Mouse (Mus musculus) limb, embryonic 12.5 days (tissue): Measurements from ENCODE around the gene Atg10. TPM values are rescaled to one million over a fixed set of nuclear protein-coding genes. Genes with fewer than 3 reads are reported as not detected.
A peak's percentile ranks its signal among the peaks of the same experiment; 100 is the strongest.

Experiments
- ATAC-seq: fragments of 200-750 bp; cut with Nextera tagmentation; 2 replicates; pipeline ENCODE4 v1.8.0; 2017; ENCODE audit warnings: low read depth, moderate TSS enrichment; ENCODE audit not compliant: insufficient number of reproducible peaks, insufficient read depth, low FRiP score, low TSS enrichment
- H3K27ac ChIP-seq: fragments of 300-500 bp; sonication (generic); 2 replicates; pipeline ENCODE4 v1.5.1; 2016; ENCODE audit warnings: mild to moderate bottlenecking, moderate library complexity
- H3K27me3 ChIP-seq: fragments of 300-500 bp; sonication (generic); 2 replicates; pipeline ENCODE4 v1.6.1; 2016; ENCODE audit warnings: mild to moderate bottlenecking, moderate library complexity
- H3K36me3 ChIP-seq: fragments of 300-500 bp; sonication (generic); 2 replicates; pipeline ENCODE4 v1.6.1; 2016; ENCODE audit warnings: mild to moderate bottlenecking, moderate library complexity
- H3K4me1 ChIP-seq: fragments of 300-500 bp; sonication (generic); replicated peaks from 2 replicates; pipeline ENCODE4 v1.6.1; 2016
- H3K4me2 ChIP-seq: fragments of 300-500 bp; sonication (generic); 2 replicates; pipeline ENCODE4 v1.6.1; 2016; ENCODE audit warnings: mild to moderate bottlenecking, moderate library complexity
- H3K4me3 ChIP-seq: fragments of 300-500 bp; sonication (generic); replicated peaks from 2 replicates; pipeline ENCODE4 v1.5.1; 2016; ENCODE audit warnings: mild to moderate bottlenecking
- H3K9ac ChIP-seq: fragments of 300-500 bp; sonication (generic); replicated peaks from 2 replicates; pipeline ENCODE4 v1.6.1; 2016; ENCODE audit warnings: mild to moderate bottlenecking, moderate library complexity
- H3K9me3 ChIP-seq: fragments of 300-500 bp; sonication (generic); 2 replicates; pipeline ENCODE4 v1.6.1; 2016; ENCODE audit warnings: mild to moderate bottlenecking, moderate library complexity
- WGBS: fragments of 180-500 bp; shearing (Covaris S2); methylation state at CpG from one replicate; pipeline ENCODE4 v1.1.7; 2016; 5-methylcytosine and 5-hydroxymethylcytosine counted together
- polyA plus RNA-seq: library from polyadenylated mRNA; unstranded; fragments of >200 nt; fragmentation: Nextera tagmentation; extraction: Ambion mirVana; gene quantifications from 2 replicates; pipeline ENCODE4 v1.2.1, GENCODE M21; 2016

Atg10 gene
- polyA plus RNA-seq, 1 experiment from 2014 or later, result 15.4 TPM

DNA sequence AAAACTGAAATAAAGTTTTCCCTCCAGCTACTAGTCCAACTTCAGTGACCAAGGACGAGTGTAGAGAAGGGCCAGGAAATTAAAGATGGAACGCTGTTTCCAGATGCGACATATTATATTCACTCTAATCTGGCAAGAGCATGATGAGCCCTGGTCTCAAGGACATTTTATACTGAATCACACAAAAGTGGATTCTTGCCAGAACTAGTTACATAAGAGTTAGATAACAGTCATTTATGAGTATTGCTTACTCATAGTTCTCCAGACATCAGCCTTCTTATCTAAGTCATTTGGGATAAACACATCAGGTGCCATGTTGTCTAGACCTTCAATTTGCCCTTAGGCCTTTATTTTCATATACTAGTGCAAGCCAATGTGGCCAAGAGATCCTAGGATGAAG, 108.9 kb downstream of the Atg10 start:
- ATAC-seq, result no peak
- Histone ChIP-seq H3K4me1 (no peaks in the 10 kb centered on the region), H3K4me3 (no peak overlapping the region), H3K36me3 (no peaks in the 10 kb centered on the region), H3K4me2 (no peak overlapping the region), H3K9me3 (no peaks in the 10 kb centered on the region), H3K27ac (no peak overlapping the region), H3K27me3 (no peaks in the 10 kb centered on the region), H3K9ac (no peak overlapping the region)
- 92% methylated on average over 3 of the region's 3 CpGs for WGBS

DNA sequence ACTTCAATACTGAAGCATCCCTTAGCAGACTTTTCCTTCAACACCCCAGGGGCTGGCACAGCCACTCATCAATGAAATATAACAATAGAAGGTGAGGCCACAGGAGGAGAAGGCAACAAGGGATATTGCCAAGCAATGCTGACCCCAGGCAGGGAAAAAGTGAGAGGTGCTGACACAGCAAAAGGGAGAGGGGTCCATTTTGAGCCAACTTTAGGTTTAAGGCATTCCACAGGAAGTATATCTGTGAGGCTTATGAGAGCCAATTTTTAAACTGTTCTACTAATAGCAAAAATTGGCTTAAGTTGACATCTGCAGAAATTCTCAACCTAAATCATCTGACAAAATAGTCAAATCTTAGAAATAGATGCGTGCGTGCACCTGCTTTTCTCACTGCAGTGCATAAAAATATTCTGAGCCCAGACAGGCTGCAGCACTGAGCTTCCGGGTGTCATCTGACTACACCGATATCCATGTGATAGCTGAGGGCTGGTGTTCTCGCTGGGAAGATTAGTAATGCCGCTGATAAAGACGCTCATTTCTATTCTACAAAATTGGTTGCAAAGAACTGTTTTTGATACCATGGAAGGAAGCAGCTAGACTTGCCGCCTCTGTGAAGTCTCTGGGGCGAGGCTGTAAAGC, 116.3 kb downstream of the Atg10 start:
- H3K27ac ChIP-seq, result no peak overlapping the region
- no peak overlapping the region for H3K4me2 ChIP-seq
- H3K9me3 ChIP-seq, result no peaks in the 10 kb centered on the region
- H3K36me3 ChIP-seq, result no peaks in the 10 kb centered on the region
- ATAC-seq, result no peak
- H3K27me3 ChIP-seq, result no peaks in the 10 kb centered on the region
- no peak overlapping the region for H3K4me3 ChIP-seq
- no peaks in the 10 kb centered on the region for H3K4me1 ChIP-seq
- no peak overlapping the region for H3K9ac ChIP-seq
- 94% methylated on average over 9 of the region's 9 CpGs for WGBS

DNA sequence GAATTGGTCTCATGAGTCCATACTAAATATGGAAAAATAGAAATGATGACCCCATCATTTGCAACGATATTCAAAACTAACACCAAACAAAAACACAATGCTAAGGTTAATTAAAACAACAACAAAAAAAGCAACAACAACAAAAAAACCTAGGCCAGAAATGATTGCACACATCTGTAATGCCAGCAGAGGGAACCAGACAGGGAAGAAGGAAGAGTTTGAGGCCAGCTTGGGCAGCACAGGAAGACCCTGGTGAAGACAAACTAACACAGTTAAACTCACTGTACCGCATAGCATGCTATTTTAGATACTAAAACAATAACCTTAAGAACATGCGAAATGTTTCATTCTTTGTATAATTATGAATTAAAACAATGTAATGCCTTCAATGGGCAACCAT, 121.5 kb downstream of the Atg10 start:
- ATAC-seq, result no peak
- no peak overlapping the region for H3K9ac ChIP-seq
- H3K4me3 ChIP-seq, result no peak overlapping the region
- WGBS, result 88% methylated on average over 3 of the region's 3 CpGs
- H3K27me3 ChIP-seq, result no peaks in the 10 kb centered on the region
- H3K36me3 ChIP-seq, result no peaks in the 10 kb centered on the region
- H3K4me2 ChIP-seq, result no peak overlapping the region
- no peaks in the 10 kb centered on the region for H3K9me3 ChIP-seq
- H3K27ac ChIP-seq, result no peak overlapping the region
- no peaks in the 10 kb centered on the region for H3K4me1 ChIP-seq

DNA sequence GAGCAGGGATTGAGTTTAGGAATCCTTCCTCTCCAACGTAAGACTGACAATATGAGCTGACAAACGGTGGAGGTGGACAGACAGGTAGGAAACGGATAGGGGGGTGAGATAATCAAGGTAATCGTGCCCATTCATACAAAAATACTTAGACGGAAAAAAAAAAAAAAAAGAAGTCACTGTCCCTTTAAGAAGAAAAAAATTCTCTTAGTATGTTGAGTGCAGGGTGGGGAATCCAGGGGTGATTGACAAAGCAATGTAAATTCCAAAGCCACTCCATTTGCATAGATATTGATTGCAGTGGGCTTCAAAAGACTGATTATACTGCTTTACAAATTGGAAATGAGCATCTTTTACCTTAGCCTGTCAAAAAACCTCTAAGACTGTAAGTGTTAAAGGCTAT, 123.4 kb downstream of the Atg10 start:
- Histone ChIP-seq H3K9me3 (no peaks in the 10 kb centered on the region), H3K27me3 (no peaks in the 10 kb centered on the region), H3K4me2 (no peak overlapping the region), H3K9ac (no peak overlapping the region), H3K27ac (no peak overlapping the region), H3K4me3 (no peak overlapping the region), H3K4me1 (no peaks in the 10 kb centered on the region), H3K36me3 (no peaks in the 10 kb centered on the region)
- 83% methylated on average over 5 of the region's 5 CpGs for WGBS
- ATAC-seq, result no peak

DNA sequence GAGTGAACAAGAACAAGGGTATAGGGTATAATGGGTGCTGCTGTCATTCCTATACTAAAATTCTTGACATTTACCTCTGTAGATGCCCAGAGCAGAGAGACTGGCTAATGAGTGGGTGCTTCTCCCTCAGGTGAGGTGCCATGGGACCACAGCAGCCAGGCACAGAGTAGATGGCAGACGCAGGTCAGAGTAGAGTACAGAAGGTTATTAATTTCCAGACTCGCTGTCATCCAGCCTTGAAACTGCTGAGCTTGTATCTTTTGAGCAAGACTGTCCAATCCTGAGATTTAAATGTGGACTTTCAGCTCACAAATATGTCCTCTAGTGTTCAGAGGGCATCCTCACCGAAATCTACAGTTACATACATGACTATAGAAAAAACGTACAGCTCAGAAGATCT, 128.9 kb downstream of the Atg10 start:
- Histone ChIP-seq H3K9ac (no peak overlapping the region), H3K27ac (peak overlapping the region; percentile 69), H3K4me2 (no peak overlapping the region), H3K36me3 (no peaks in the 10 kb centered on the region), H3K4me1 (peaks cover 14% of the 10 kb centered on the region), H3K4me3 (no peak overlapping the region), H3K27me3 (no peaks in the 10 kb centered on the region), H3K9me3 (no peaks in the 10 kb centered on the region)
- ATAC-seq, result no peak
- WGBS, result 90% methylated on average over 4 of the region's 4 CpGs

DNA sequence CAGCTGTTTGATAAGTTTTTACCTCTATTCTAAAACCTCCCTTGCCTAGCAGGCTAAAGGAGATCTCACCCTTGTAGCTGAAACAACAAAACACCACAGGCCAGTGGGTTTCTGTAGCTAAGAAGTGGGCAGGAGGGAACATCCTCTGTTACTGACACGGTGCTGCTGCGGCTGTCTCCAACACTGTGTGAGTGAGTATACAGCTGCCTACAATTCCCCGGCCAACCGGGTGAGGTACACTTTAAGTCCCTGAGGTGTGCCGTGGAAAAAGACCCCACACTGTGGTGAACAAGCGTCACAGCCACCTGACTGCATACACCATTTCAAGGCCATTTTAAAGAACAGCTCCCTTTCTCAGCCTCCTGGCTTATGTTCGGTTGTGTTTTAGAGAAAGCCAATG, 129.6 kb downstream of the Atg10 start:
- ATAC-seq, result peak; percentile 69; the same call in 1 of the 2 replicates
- Histone ChIP-seq H3K36me3 (no peaks in the 10 kb centered on the region), H3K9me3 (no peaks in the 10 kb centered on the region), H3K27me3 (no peaks in the 10 kb centered on the region), H3K4me2 (0 out of 2 replicates have a peak overlapping the region, but pooled peaks have one; percentile 17), H3K4me3 (no peak overlapping the region), H3K4me1 (peaks cover 14% of the 10 kb centered on the region), H3K9ac (no peak overlapping the region), H3K27ac (peak overlapping the region; percentile 69)
- WGBS, result 29% methylated on average over 7 of the region's 7 CpGs

DNA sequence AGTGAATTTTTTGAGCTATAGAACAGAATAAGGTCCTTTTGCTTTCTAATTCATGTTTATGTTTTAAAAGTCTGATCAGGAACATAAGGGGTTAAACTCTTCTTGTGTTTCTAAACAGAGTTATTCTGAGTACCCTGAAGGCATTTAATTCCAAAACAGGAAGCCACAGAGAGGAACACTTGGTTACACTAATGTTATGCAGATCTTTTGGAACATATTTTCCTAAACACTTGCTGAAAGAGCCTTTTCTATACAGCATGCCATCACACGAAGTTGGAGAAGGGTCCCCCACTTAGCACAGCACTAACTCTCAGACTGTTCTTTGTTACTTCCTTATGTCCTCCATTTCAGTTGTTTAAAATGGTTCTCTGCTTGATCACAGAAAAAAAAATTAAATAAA, 130.2 kb downstream of the Atg10 start:
- Histone ChIP-seq H3K4me3 (no peak overlapping the region), H3K4me2 (peak overlapping the region; percentile 17; the same call in 1 of the 2 replicates), H3K9me3 (no peaks in the 10 kb centered on the region), H3K4me1 (peaks cover 14% of the 10 kb centered on the region), H3K36me3 (no peaks in the 10 kb centered on the region), H3K27me3 (no peaks in the 10 kb centered on the region), H3K27ac (peak overlapping the region; percentile 69), H3K9ac (no peak overlapping the region)
- WGBS, result 12% methylated on average over 1 of the region's 1 CpGs
- ATAC-seq, result peak; percentile 65; the same call in 1 of the 2 replicates

DNA sequence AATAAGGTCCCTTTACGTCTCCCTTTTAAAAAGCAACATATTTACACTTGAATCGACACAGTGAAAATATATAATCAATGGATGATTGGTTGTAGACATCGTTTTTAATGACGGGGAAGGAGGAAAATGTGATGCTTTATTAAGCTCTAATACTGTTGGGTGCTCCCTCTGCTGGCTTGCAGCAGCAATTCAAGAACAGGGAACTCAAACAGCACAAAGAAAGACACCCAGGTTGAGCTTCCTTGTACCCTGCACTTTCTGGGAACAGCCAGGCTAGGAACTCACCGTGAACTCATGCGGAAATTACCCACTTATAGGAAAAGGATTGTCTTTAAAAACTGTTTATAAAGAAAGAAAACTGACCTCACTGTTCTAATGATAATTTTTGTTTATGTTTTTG, 130.6 kb downstream of the Atg10 start:
- Histone ChIP-seq H3K4me1 (peaks cover 14% of the 10 kb centered on the region), H3K27me3 (no peaks in the 10 kb centered on the region), H3K4me3 (no peak overlapping the region), H3K4me2 (no peak overlapping the region), H3K36me3 (no peaks in the 10 kb centered on the region), H3K9ac (no peak overlapping the region), H3K9me3 (no peaks in the 10 kb centered on the region), H3K27ac (peak overlapping the region; percentile 76; the same call in 1 of the 2 replicates)
- ATAC-seq, result 0 out of 2 replicates have a peak, but pooled peaks have one; percentile 52
- WGBS, result 27% methylated on average over 6 of the region's 6 CpGs

DNA sequence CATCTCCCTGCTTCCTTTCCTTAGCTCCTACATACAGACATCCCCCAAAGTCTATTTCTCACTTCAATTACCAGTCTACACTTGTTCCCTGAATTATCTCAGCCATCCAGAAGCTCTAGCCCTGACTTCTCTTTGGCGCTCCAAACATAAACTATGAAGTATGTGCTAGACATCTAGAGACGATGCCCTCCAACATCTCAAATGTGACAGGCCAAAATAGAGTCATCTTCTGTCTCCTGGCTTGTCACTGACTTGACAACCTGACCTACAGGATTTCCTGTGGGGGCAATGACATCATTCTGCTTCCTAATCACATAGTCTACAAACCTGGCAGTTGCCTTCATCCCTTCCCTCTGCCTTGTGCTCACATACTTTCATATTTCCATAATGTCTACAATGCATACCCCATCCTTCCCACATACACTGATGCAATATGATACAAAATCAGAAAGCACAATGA, 132.0 kb downstream of the Atg10 start:
- Histone ChIP-seq H3K4me3 (no peak overlapping the region), H3K4me1 (peaks cover 14% of the 10 kb centered on the region), H3K36me3 (no peaks in the 10 kb centered on the region), H3K27ac (no peak overlapping the region), H3K9me3 (no peaks in the 10 kb centered on the region), H3K27me3 (no peaks in the 10 kb centered on the region), H3K9ac (no peak overlapping the region), H3K4me2 (no peak overlapping the region)
- no peak for ATAC-seq
- WGBS, result 85% methylated on average over 2 of the region's 2 CpGs

DNA sequence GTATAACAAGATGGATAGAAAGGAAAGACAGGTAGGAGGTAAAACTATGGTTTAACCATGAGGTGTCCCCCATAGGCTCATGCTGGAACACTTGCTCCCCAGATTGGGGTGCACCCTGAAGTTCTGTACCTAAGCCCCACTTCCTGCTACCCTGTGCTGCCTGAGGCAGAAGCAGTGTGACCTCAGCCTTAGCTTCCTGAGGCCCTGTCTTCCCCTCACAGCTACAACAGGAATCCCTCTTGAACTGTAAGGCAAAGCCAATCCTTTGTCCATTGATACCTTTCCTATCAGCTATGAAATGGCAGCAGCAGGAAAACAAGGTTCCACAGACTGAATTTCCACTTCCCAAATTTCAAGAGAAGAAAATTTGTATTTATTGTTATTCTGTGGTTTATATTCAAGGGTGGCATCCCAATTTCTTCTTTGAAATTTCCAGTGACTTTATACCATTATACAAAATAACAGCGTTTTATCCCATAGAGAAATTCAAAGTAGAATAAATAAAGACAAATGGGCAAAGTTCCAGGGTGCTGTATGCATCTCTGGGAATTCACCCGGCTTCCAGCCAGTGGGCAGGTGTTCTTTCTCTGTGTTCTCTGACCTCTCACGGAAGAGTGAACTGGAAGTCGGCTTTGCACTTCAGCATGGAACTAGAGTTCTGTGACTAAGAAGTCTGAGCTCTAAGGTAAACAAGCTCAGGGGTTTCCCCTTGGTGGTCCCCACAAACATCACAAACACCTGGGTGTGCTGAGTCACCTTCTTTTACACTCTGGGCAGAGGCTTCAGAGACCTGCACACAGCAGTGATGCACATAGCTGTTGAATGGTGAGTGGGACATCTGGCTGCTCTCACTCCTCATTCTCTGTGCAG, 132.7 kb downstream of the Atg10 start:
- WGBS, result 75% methylated on average over 4 of the region's 4 CpGs
- no peak for ATAC-seq
- Histone ChIP-seq H3K4me1 (peaks cover 14% of the 10 kb centered on the region), H3K36me3 (no peaks in the 10 kb centered on the region), H3K4me2 (no peak overlapping the region), H3K9me3 (no peaks in the 10 kb centered on the region), H3K27me3 (no peaks in the 10 kb centered on the region), H3K9ac (no peak overlapping the region), H3K4me3 (no peak overlapping the region), H3K27ac (no peak overlapping the region)

DNA sequence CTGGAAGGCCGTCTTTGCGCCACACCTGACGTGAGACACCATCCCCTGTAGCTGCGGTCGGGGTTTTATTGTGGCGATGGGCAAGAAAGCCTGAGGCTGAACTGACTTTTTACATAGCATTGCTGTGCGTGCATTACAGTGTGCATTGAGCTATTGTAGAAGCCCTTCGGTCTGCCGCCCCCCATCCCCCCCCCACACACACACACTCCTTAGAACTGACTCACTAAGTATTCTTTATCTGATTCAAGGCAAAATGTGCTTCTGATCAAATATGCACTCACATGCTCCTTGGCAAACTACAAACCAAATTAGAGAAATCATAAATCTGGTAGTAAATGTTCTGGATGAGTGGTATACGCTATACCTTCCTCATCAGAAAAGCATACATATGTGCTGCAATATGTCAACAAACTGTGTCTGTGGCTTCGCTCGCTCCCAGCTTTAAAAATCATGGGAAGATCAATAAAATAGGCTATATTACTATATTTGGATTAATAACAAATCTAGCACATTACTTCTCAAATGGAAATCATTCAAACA, 137.3 kb downstream of the Atg10 start:
- no peak overlapping the region for H3K27ac ChIP-seq
- no peaks in the 10 kb centered on the region for H3K9me3 ChIP-seq
- H3K4me2 ChIP-seq, result no peak overlapping the region
- H3K27me3 ChIP-seq, result no peaks in the 10 kb centered on the region
- ATAC-seq, result no peak
- no peak overlapping the region for H3K9ac ChIP-seq
- WGBS, result 89% methylated on average over 12 of the region's 12 CpGs
- H3K36me3 ChIP-seq, result no peaks in the 10 kb centered on the region
- H3K4me3 ChIP-seq, result no peak overlapping the region
- no peaks in the 10 kb centered on the region; the same call in 1 of the 2 replicates for H3K4me1 ChIP-seq
